Mouse (Mus musculus): ENCODE results near the gene BC028528.
"Not testable (repeated sequence)": the region's sequence is repeated elsewhere in the genome, so short reads cannot be mapped to it uniquely, and the experiment has no call there.

BC028528 gene

GRCm38 (mm10) chr3:95872048-95872447, 19.8 kb downstream of the BC028528 start:
- DNase-seq (ENCODE audit: low spot score), result no peak

- DNase-seq (ENCODE audit: low spot score), result peak; percentile 89
Observed at GRCm38 (mm10) chr3:95871392-95871867, 20.4 kb downstream of the BC028528 start, which contains the start of gene Mrps21. TSS of gene Mrps21 (minus strand) at chr3:95871519.

GRCm38 (mm10) chr3:95870976-95871375, 20.8 kb downstream of the BC028528 start:
- no peak for DNase-seq (ENCODE audit: low spot score)

- no peak for DNase-seq (ENCODE audit: low spot score)
Observed at GRCm38 (mm10) chr3:95867408-95867807, 24.4 kb downstream of the BC028528 start.

GRCm38 (mm10) chr3:95866071-95866470, 25.7 kb downstream of the BC028528 start:
- DNase-seq (ENCODE audit: low spot score), result no peak

GRCm38 (mm10) chr3:95865571-95865970, 26.2 kb downstream of the BC028528 start:
- no peak for DNase-seq (ENCODE audit: low spot score)

- no peak for DNase-seq (ENCODE audit: low spot score)
Observed at GRCm38 (mm10) chr3:95865050-95865449, 26.8 kb downstream of the BC028528 start.

GRCm38 (mm10) chr3:95863578-95863977, 28.2 kb downstream of the BC028528 start:
- DNase-seq (ENCODE audit: low spot score), result no peak

- DNase-seq (ENCODE audit: low spot score), result peak; percentile 90
Observed at GRCm38 (mm10) chr3:95861796-95862195, 30.0 kb downstream of the BC028528 start.

GRCm38 (mm10) chr3:95861216-95861615, 30.6 kb downstream of the BC028528 start:
- no peak for DNase-seq (ENCODE audit: low spot score)

GRCm38 (mm10) chr3:95860323-95860722, 31.5 kb downstream of the BC028528 start:
- no peak for DNase-seq (ENCODE audit: low spot score)

GRCm38 (mm10) chr3:95858278-95858677, 33.5 kb downstream of the BC028528 start:
- not testable (repeated sequence) for DNase-seq (ENCODE audit: low spot score)

GRCm38 (mm10) chr3:95857050-95857449, 34.8 kb downstream of the BC028528 start:
- not testable (repeated sequence) for DNase-seq (ENCODE audit: low spot score)

- DNase-seq (ENCODE audit: low spot score), result no peak
Observed at GRCm38 (mm10) chr3:95856115-95856514, 35.7 kb downstream of the BC028528 start.

- DNase-seq (ENCODE audit: low spot score), result peak; percentile 96
Observed at GRCm38 (mm10) chr3:95855502-95856089, 36.2 kb downstream of the BC028528 start, which contains the start of gene Prpf3. TSS of gene Prpf3 (minus strand) at chr3:95855885.

- no peak for DNase-seq (ENCODE audit: low spot score)
Observed at GRCm38 (mm10) chr3:95851317-95851716, 40.5 kb downstream of the BC028528 start.

GRCm38 (mm10) chr3:95850611-95851010, 41.2 kb downstream of the BC028528 start:
- DNase-seq (ENCODE audit: low spot score), result no peak

GRCm38 (mm10) chr3:95842503-95843214, 49.1 kb downstream of the BC028528 start:
- DNase-seq (ENCODE audit: low spot score), result no peak

- DNase-seq (ENCODE audit: low spot score), result no peak
Observed at GRCm38 (mm10) chr3:95839250-95839649, 52.6 kb downstream of the BC028528 start.
